9 mouse cellular contexts compared by ENCODE assay signal in the genomic region with DNA sequence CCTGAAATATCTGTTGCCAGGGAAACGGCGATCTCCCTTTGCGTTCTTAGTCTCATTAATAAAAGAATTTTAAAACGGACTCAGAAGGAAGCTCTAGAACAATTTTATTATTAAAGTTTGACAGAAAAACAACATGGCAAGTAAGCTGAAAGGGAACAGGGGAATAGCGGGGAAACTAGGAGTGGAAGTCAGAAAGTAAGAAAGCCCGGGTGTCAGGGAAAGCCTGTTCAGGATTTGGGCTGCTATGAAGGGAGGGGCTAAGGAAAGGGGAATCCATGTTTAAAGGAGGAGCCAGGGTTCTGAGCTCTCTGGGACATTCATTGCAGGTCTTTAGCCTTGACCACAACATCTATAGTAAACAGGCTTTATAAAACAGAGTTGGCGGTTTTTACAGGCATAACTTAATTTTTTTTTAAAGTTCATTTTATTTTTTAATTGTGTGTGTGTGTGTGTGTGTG. TPM values are rescaled to one million over a fixed set of nuclear protein-coding genes. Genes with fewer than 3 reads are reported as not detected.
DNase-seq lines count a peak whose midpoint lies in the region; ATAC-seq lines count a peak whose summit lies in the region.
"Had no signal": no experiment of that assay in that cellular context is flagged by ENCODE, and none has a peak within 500 bp of the region (broad histone marks: within the 10 kb centered on the region; RNA-seq: fewer than 3 reads in every experiment).

No protein-coding gene starts in this region.

- no peaks in the 10 kb centered on the region for H3K27me3 ChIP-seq in heart, embryonic 13.5 days (replicated peaks)
- H3K27me3 ChIP-seq in midbrain, embryonic 10.5 days (ENCODE audit: low read depth, poor library complexity, severe bottlenecking) = no peaks in the 10 kb centered on the region

- 9% methylated on average over 7 of the region's 7 CpGs for WGBS in heart, embryonic 13.5 days
- WGBS in midbrain, embryonic 10.5 days = 11% methylated on average over 7 of the region's 7 CpGs

- peak overlapping the region; percentile 78 for H3K9ac ChIP-seq in heart, embryonic 13.5 days

- peak overlapping the region; percentile 55 for H3K4me3 ChIP-seq in heart, embryonic 13.5 days
- H3K4me3 ChIP-seq in midbrain, embryonic 10.5 days = peak overlapping the region; percentile 55

- peaks cover 19% of the 10 kb centered on the region for H3K4me1 ChIP-seq in heart, embryonic 13.5 days
- peaks cover 28% of the 10 kb centered on the region for H3K4me1 ChIP-seq in midbrain, embryonic 10.5 days

- ATAC-seq in heart, embryonic 13.5 days (ENCODE audit: extremely low read depth, insufficient number of reproducible peaks, low FRiP score, low TSS enrichment) = no peak
- no peak for ATAC-seq in megakaryocyte, adult 5-6 weeks (ENCODE audit: poor library complexity, severe bottlenecking)

- no peaks in the 10 kb centered on the region for H3K36me3 ChIP-seq in heart, embryonic 13.5 days
- H3K36me3 ChIP-seq in midbrain, embryonic 10.5 days = no peaks in the 10 kb centered on the region
- H3K36me3 ChIP-seq: G1E had no signal

- H3K27ac ChIP-seq in heart, embryonic 13.5 days (replicated peaks) = peak overlapping the region; percentile 85
- peak overlapping the region; percentile 90 for H3K27ac ChIP-seq in midbrain, embryonic 10.5 days (replicated peaks)

- H3K4me2 ChIP-seq in heart, embryonic 13.5 days = peak overlapping the region; percentile 76

- no peaks in the 10 kb centered on the region for H3K9me3 ChIP-seq in heart, embryonic 13.5 days
- no peaks in the 10 kb centered on the region for H3K9me3 ChIP-seq in midbrain, embryonic 10.5 days (replicated peaks)
- H3K9me3 ChIP-seq: G1E had no signal

- no peak for DNase-seq in heart, adult 11 months
- peak; percentile 56 for DNase-seq in NIH3T3 (ENCODE audit: low read depth)
- peak; percentile 67 for DNase-seq in forelimb bud, embryonic 11.5 days (ENCODE audit: low read depth, low spot score)
- no peak for DNase-seq in midbrain, embryonic 10.5 days (ENCODE audit: low spot score)
- no peak for DNase-seq in adrenal gland, postnatal 25 days
- DNase-seq in right cerebral cortex, adult 2 months (ENCODE audit: low spot score in 2 of 2) = no peak

RNA-seq across cellular contexts. Expression of a gene that starts 45.9 kb away (rescaled TPM):
- 8.4 and 9.4 TPM in 2 replicates for polyA plus RNA-seq in heart, embryonic 13.5 days (2015; fragmentation: Nextera tagmentation; extraction: Ambion mirVana)
- polyA plus RNA-seq in midbrain, embryonic 10.5 days (2016; fragmentation: Nextera tagmentation; extraction: Ambion mirVana) = 14.7 and 21.0 TPM in 2 replicates
- 0.30 and 1.3 TPM in 2 replicates for total RNA-seq in megakaryocyte, adult 5-6 weeks (2015)
- total RNA-seq in megakaryocyte, adult 5-6 weeks (2017) = 0.61 and 1.4 TPM in 2 replicates
- total RNA-seq in adrenal gland, postnatal 25 days (2021) = 2.8 and 5.9 TPM in 2 replicates
- polyA plus RNA-seq: G1E had no signal

Comparison
In these comparisons a context has a peak if more than half of its experiments do, and no peak if none do; other contexts are left out.
1. DNase-seq: peak in NIH3T3 (single experiment) and forelimb bud, embryonic 11.5 days (single experiment); none in heart, adult 11 months (single experiment), midbrain, embryonic 10.5 days (single experiment), adrenal gland, postnatal 25 days (single experiment) and right cerebral cortex, adult 2 months (0 of 2).